Mouse (Mus musculus): ENCODE measurements around the gene Txn2.

- TF ChIP-seq CTCF (conservative IDR thresholded peaks at IDR 0.05; ENCODE audit: low read length) (no peak), POU5F1 (IDR thresholded peaks at IDR 0.05; ENCODE audit: borderline replicate concordance, low read length) (no peak)
Measured at GRCm38 (mm10) chr15:77894926-77895325, 33.9 kb downstream of the Txn2 start.
